In genomic region chr1:120093482-120094134, GRCm38 (mm10) we compare ENCODE assay signal across 8 mouse cellular contexts. TPM values are rescaled to one million over a fixed set of nuclear protein-coding genes. Genes with fewer than 3 reads are reported as not detected.
DNase-seq lines count a peak whose midpoint lies in the region; ATAC-seq and TF ChIP-seq lines count a peak whose summit lies in the region.
"Not testable (repeated sequence)": the region's sequence is repeated elsewhere in the genome, so short reads cannot be mapped to it uniquely, and the experiment has no call there.

No protein-coding gene starts in this region.

- H3K9ac ChIP-seq in liver, embryonic 13.5 days; neural tube, embryonic 14.5 days (replicated peaks; ENCODE audit: low read depth, low read length): not testable (repeated sequence)

- not testable (repeated sequence) for H3K4me1 ChIP-seq in bone marrow macrophage, adult 2 months (ENCODE audit: control insufficient read depth, insufficient read depth, low read length); embryonic fibroblast, embryonic 13.5 days (ENCODE audit: control insufficient read depth, insufficient read depth, low read length); neural tube, embryonic 14.5 days (ENCODE audit: control insufficient read depth, insufficient read depth, low read length); testis, adult 2 months (ENCODE audit: control insufficient read depth, insufficient read depth, low read length)
- H3K4me1 ChIP-seq in liver, embryonic 13.5 days (replicated peaks) = peaks cover 13% of the 10 kb centered on the region

- WGBS in liver, embryonic 13.5 days (ENCODE audit: insufficient replicate concordance) = 46% methylated on average over 11 of the region's 14 CpGs
- 53% methylated on average over 11 of the region's 14 CpGs for WGBS in neural tube, embryonic 14.5 days

- TF ChIP-seq POLR2A in bone marrow macrophage, adult 2 months (IDR thresholded peaks at IDR 0.05; ENCODE audit: borderline replicate concordance, low read depth, low read length); embryonic fibroblast, embryonic 13.5 days (IDR thresholded peaks at IDR 0.05; ENCODE audit: low read depth, low read length); testis, adult 2 months (IDR thresholded peaks at IDR 0.05; ENCODE audit: control insufficient read depth, low read depth, low read length): not testable (repeated sequence)

- TF ChIP-seq CTCF in bone marrow macrophage, adult 2 months (IDR thresholded peaks at IDR 0.05; ENCODE audit: low read depth, low read length) = peak; percentile 95
- peak; percentile 90 for TF ChIP-seq CTCF in embryonic fibroblast, embryonic 13.5 days (IDR thresholded peaks at IDR 0.05; ENCODE audit: borderline replicate concordance, insufficient read depth, low read length)
- peak; percentile 97 for TF ChIP-seq CTCF in testis, adult 2 months (IDR thresholded peaks at IDR 0.05; ENCODE audit: control insufficient read depth, insufficient read depth, insufficient replicate concordance, low read depth, low read length)

- H3K9me3 ChIP-seq in liver, embryonic 13.5 days (replicated peaks); neural tube, embryonic 14.5 days (ENCODE audit: control insufficient read depth, low read length): not testable (repeated sequence)

- not testable (repeated sequence) for H3K4me3 ChIP-seq in bone marrow macrophage, adult 2 months (ENCODE audit: insufficient read depth, low read length); embryonic fibroblast, embryonic 13.5 days (ENCODE audit: insufficient read depth, low read length); liver, embryonic 13.5 days (replicated peaks); neural tube, embryonic 14.5 days (ENCODE audit: low read depth, low read length)
- peak overlapping the region; percentile 23; the same call in 1 of the 2 replicates for H3K4me3 ChIP-seq in testis, adult 2 months (ENCODE audit: control insufficient read depth, low read depth, low read length)

- ATAC-seq in liver, embryonic 13.5 days (ENCODE audit: low read depth) = not testable (repeated sequence)
- peak; percentile 44; the same call in 1 of the 2 replicates for ATAC-seq in neural tube, embryonic 14.5 days (ENCODE audit: low read depth)

- peak; percentile 90 for DNase-seq in CD4-positive, CD25-positive, alpha-beta regulatory T cell, adult 2 months (ENCODE audit: low read depth, low spot score)
- peak; percentile 86 for DNase-seq in heart, adult 8-10 months (ENCODE audit: low spot score)
- DNase-seq in kidney, postnatal 25 days = peak; percentile 91 to 94
- peak; percentile 56 for DNase-seq in liver, embryonic 13.5 days

- H3K27ac ChIP-seq in bone marrow macrophage, adult 2 months (ENCODE audit: insufficient read depth, low read depth, low read length); embryonic fibroblast, embryonic 13.5 days (ENCODE audit: insufficient read depth, low read length); liver, embryonic 13.5 days; neural tube, embryonic 14.5 days (ENCODE audit: low read depth, low read length); testis, adult 2 months (ENCODE audit: control insufficient read depth, insufficient read depth, low read depth, low read length): not testable (repeated sequence)

- not testable (repeated sequence) for H3K36me3 ChIP-seq in liver, embryonic 13.5 days; neural tube, embryonic 14.5 days (ENCODE audit: control insufficient read depth, insufficient read depth, low read length); testis, adult 2 months (ENCODE audit: control insufficient read depth, insufficient read depth, low read length)

- not testable (repeated sequence) for H3K27me3 ChIP-seq in liver, embryonic 13.5 days; neural tube, embryonic 14.5 days (ENCODE audit: control insufficient read depth, insufficient read depth, low read length); testis, adult 2 months (ENCODE audit: control insufficient read depth, insufficient read depth, low read length)

- not testable (repeated sequence) for H3K4me2 ChIP-seq in liver, embryonic 13.5 days; neural tube, embryonic 14.5 days (ENCODE audit: low read depth, low read length)

RNA-seq across cellular contexts. Expression of gene Tmem37, which starts 19.7 kb away (rescaled TPM):
- 71.5 and 83.0 TPM in 2 replicates for polyA plus RNA-seq in bone marrow macrophage, adult 2 months (2012; ENCODE audit: insufficient read depth, insufficient read length, missing spikeins)
- 18.7 and 25.9 TPM in 2 replicates for polyA plus RNA-seq in embryonic fibroblast, embryonic 13.5 days (2011; ENCODE audit: insufficient read length, low read depth, missing spikeins)
- total RNA-seq in heart, adult 8-10 months (2022) = 1 to 10 TPM; 6.3 to 8.5 (median 7.1) TPM
- 46.4 and 52.5 TPM in 2 replicates for polyA plus RNA-seq in liver, embryonic 13.5 days (2015; fragmentation: Nextera tagmentation; extraction: Ambion mirVana)
- 2.6 and 9.0 TPM in 2 replicates for polyA plus RNA-seq in neural tube, embryonic 14.5 days (2014; fragmentation: Nextera tagmentation; extraction: Ambion mirVana)
- 9.3 and 21.3 TPM in 2 replicates for polyA plus RNA-seq in testis, adult 2 months (2012; rRNA removed)

RNA-seq across cellular contexts. Expression of gene Dbi, which starts 27.3 kb away (rescaled TPM):
- polyA plus RNA-seq in bone marrow macrophage, adult 2 months (2012; ENCODE audit: insufficient read depth, insufficient read length, missing spikeins) = 259 and 267 TPM in 2 replicates
- polyA plus RNA-seq in embryonic fibroblast, embryonic 13.5 days (2011; ENCODE audit: insufficient read length, low read depth, missing spikeins) = 267 and 293 TPM in 2 replicates
- total RNA-seq in heart, adult 8-10 months (2022) = 100 to 1,000 TPM; 239 to 289 (median 263) TPM
- polyA plus RNA-seq in liver, embryonic 13.5 days (2015; fragmentation: Nextera tagmentation; extraction: Ambion mirVana) = 581 and 610 TPM in 2 replicates
- polyA plus RNA-seq in neural tube, embryonic 14.5 days (2014; fragmentation: Nextera tagmentation; extraction: Ambion mirVana) = 1,841 and 1,897 TPM in 2 replicates
- 79.0 and 90.5 TPM in 2 replicates for polyA plus RNA-seq in testis, adult 2 months (2012; rRNA removed)

RNA-seq across cellular contexts. Expression of gene 3110009E18Rik, which starts 27.4 kb away (rescaled TPM):
- polyA plus RNA-seq in bone marrow macrophage, adult 2 months (2012; ENCODE audit: insufficient read depth, insufficient read length, missing spikeins) = 5.3 and 8.7 TPM in 2 replicates
- polyA plus RNA-seq in embryonic fibroblast, embryonic 13.5 days (2011; ENCODE audit: insufficient read length, low read depth, missing spikeins) = 4.0 and 7.2 TPM in 2 replicates
- total RNA-seq in heart, adult 8-10 months (2022) = 1 to 10 TPM; 2.7 to 7.8 (median 5.1) TPM
- 12.6 and 12.7 TPM in 2 replicates for polyA plus RNA-seq in liver, embryonic 13.5 days (2015; fragmentation: Nextera tagmentation; extraction: Ambion mirVana)
- 17.3 and 18.9 TPM in 2 replicates for polyA plus RNA-seq in neural tube, embryonic 14.5 days (2014; fragmentation: Nextera tagmentation; extraction: Ambion mirVana)
- polyA plus RNA-seq in testis, adult 2 months (2012; rRNA removed) = 5.6 and 8.4 TPM in 2 replicates
